Mouse (Mus musculus) right cerebral cortex, postnatal 36 days (tissue): ENCODE data around the gene Socs7.

ENCODE experiments used
- DNase-seq, 2 experiments: peaks; one replicate each; pipeline ENCODE4 v3.0.0; 2022; ENCODE audit warnings: low spot score in 2 of 2, mixed read lengths in 1 of 2

The Socs7 gene

GRCm38 (mm10) chr11:97442891-97443675, 80.7 kb downstream of the Socs7 start:
- DNase-seq = no peak

GRCm38 (mm10) chr11:97445596-97445995, 83.2 kb downstream of the Socs7 start:
- DNase-seq = no peak

GRCm38 (mm10) chr11:97445999-97446511, 83.7 kb downstream of the Socs7 start:
- DNase-seq = no peak

- DNase-seq = no peak
These were observed 85.6 kb downstream of the Socs7 start for GRCm38 (mm10) chr11:97447979-97448378.
